Mouse (Mus musculus): ENCODE measurements around the gene Olfr1277. TPM values are rescaled to one million over a fixed set of nuclear protein-coding genes. Genes with fewer than 3 reads are reported as not detected.

Olfr1277 gene
- not detected in 3 replicates for total RNA-seq (2017)

DNA sequence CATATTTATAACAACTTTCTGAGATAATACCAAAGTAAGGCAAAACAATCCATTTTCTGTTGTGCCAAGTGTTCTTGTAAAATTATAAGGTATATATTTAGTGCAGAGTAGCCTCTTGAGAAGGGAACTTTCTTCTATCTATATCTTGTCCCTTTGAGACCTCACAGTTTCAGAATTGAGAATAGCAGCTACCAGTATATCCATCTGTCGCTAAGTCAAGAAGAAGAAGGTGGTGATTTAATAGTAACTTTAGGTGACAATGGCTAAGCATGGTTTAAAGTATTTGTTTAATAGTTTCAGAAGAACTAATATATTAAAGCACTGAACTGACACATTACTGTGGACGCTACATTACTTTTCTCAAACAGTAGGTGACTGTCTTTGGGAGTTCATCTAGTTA is at the start of gene Olfr1277:
Olfr1277 (minus strand) TSS at position 101 of the 400 bp plus-strand sequence.
- no peak for ATAC-seq (replicated peaks; ENCODE audit: insufficient number of reproducible peaks, low FRiP score, low TSS enrichment, poor library complexity, severe bottlenecking)

DNA sequence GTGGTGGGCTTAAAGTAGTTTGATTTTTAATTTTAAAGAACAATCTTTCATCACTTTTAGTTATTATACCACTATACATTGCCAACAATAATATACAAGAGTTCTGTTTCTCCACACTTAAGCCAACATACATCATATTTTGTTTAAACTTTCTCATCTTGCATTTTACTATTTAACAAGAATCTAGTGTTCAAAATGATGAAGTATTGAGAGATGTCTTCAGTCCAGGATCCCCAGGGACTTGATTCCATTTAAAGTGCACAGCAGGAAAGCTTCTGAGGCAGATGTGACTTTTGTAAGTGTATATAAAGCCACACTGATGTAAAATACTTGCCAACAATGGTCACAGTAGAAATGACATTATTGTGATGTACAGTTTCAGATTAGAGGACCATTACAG is 39.8 kb upstream of the Olfr1277 start, which contains the start of gene Olfr1280:
Olfr1280 (plus strand) TSS at position 301 of the 400 bp plus-strand sequence.
- ATAC-seq (replicated peaks; ENCODE audit: insufficient number of reproducible peaks, low FRiP score, low TSS enrichment, poor library complexity, severe bottlenecking) = no peak

DNA sequence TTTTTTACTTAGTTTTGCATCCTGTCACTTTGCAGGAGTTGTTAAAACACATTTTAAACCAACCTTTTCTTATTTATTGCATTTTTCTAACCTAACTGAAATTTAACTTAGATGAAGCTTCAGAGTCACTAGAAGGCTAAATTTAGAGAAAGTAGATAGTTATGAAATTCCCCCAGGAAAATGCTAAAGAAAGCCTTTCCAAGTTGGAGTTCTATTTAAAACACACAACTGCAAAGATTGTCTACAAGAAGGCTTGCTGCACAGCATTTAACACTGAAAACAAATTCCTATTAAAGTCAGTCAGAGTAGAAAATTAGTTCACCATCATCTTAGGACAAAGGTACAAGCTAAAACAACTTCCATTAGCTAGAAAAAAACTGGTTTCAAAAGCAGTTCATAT is 26.5 kb upstream of the Olfr1277 start, which contains the start of gene Olfr1279:
Olfr1279 (plus strand) TSS at position 262 of the 400 bp plus-strand sequence.
- no peak for ATAC-seq (replicated peaks; ENCODE audit: insufficient number of reproducible peaks, low FRiP score, low TSS enrichment, poor library complexity, severe bottlenecking)

DNA sequence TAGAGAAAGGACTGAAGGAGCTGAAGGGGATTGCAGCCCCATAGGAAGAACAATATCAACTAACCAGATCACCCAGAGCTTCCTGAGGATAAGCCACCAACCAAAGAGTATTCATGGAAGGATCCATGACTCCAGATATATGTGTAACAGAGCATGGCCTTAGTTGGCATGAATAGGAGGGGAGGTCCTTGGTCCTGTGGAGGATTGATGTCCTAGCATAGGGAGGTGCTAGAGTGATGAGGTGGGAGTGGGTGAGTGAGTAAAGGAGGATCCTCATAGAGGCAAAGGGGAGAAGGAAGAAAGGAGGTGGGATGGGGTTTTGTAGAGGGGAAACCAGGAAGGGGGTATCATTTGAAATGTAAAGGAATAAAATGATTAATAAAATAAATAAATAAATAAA is 24.6 kb upstream of the Olfr1277 start:
- no peak for ATAC-seq (replicated peaks; ENCODE audit: insufficient number of reproducible peaks, low FRiP score, low TSS enrichment, poor library complexity, severe bottlenecking)

DNA sequence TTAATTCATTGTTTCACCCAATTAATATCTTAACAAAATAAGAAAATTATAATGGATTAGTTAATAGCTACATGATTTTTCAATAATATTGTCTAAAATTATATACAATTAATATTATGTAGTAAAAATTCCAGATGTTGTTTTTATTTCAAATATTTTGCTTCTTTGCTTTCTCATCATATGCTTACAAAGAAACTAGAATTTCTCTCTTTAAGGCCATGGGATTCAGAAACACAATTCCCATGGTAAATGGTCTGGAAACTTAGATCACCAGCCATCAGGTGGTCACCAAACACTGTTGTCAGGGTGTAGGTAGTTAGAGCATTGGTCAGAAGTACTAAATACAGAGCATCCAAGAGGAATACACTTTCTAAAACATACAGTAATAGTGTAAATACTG is 15.9 kb upstream of the Olfr1277 start, which contains the start of gene Olfr1278:
Olfr1278 (plus strand) TSS at position 301 of the 400 bp plus-strand sequence.
- no peak for ATAC-seq (replicated peaks; ENCODE audit: insufficient number of reproducible peaks, low FRiP score, low TSS enrichment, poor library complexity, severe bottlenecking)

DNA sequence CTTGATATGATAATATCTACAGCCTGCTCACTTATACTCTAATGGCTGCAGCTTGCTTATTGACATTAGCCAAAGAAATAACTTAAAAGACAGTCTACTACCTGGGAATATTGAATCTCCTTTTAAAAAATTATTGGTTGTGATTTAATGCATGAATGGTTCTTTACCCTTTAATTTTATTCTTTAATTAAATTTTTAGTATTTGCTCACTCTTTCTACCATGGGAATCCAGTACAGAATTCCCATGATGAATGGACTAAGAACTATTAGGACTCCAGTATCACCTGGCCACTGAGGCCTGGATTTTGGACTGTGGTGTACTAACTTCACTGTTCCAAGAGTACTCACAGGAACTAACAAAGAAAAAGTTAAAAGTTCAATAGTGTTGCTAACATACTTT is 19.7 kb downstream of the Olfr1277 start, which contains the start of gene Olfr1276:
Olfr1276 (plus strand) TSS at position 301 of the 400 bp plus-strand sequence.
- no peak for ATAC-seq (replicated peaks; ENCODE audit: insufficient number of reproducible peaks, low FRiP score, low TSS enrichment, poor library complexity, severe bottlenecking)

DNA sequence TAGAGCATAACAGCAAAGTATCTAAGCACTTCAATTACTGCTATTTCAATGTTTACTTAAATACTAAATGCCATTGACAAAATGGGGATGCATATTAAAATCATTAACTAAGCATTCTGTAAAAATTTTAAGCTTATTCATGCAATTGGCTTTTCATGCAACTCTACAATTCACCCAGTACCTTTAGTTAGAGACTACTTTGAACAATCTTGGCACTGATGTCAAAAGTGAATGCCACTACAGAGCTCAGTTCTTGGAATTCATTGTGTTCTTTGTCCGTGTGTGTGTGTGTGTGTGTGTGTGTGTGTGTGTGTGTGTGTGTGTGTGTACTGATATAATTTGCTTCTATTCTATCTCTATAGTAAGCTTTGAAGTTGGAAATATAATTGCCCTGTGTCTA is 38.7 kb downstream of the Olfr1277 start, which contains the start of gene Olfr1275:
Olfr1275 (minus strand) TSS at position 101 of the 400 bp plus-strand sequence.
- ATAC-seq (replicated peaks; ENCODE audit: insufficient number of reproducible peaks, low FRiP score, low TSS enrichment, poor library complexity, severe bottlenecking) = no peak

DNA sequence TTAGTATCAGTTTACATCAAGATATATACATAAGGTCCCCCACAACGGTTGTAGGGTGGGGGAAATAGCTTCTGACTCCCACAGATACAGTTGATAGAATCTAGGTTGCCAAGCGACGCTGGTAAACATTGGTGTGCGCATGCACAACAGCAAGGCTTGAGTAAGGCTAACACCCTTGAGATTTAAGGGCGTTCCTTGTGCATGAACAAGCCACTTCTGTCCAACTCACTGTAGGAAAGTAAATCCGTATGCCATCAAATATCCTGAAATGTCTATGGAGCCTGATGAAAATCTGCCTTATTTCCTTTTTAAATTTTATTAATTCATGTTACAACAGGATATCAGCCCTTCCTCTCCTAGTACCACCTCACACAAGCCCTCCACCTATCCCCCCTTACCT is 44.4 kb downstream of the Olfr1277 start, which contains the start of gene 4930430A15Rik:
4930430A15Rik (minus strand) TSS at position 101 of the 400 bp plus-strand sequence.
- no peak for ATAC-seq (replicated peaks; ENCODE audit: insufficient number of reproducible peaks, low FRiP score, low TSS enrichment, poor library complexity, severe bottlenecking)

Other genes starting within 250 kb of the Olfr1277 start
- gene Gm13941, start 168.1 kb downstream of the Olfr1277 start, total RNA-seq (2017) = 4.3 TPM in 1 of 3 replicates, not detected in the others
- not detected in 3 replicates for gene Gm15130, start 121.2 kb downstream of the Olfr1277 start, total RNA-seq (2017)
- gene 4930430A15Rik, start 44.5 kb downstream of the Olfr1277 start, total RNA-seq (2017) = not detected in 3 replicates
- not detected in 3 replicates for gene Olfr1275, start 38.8 kb downstream of the Olfr1277 start, total RNA-seq (2017)
- gene Olfr1276, start 19.6 kb downstream of the Olfr1277 start, total RNA-seq (2017) = not detected in 3 replicates
- not detected in 3 replicates for gene Olfr1278, start 16.0 kb upstream of the Olfr1277 start, total RNA-seq (2017)
- not detected in 3 replicates for gene Olfr1279, start 26.5 kb upstream of the Olfr1277 start, total RNA-seq (2017)
- gene Olfr1280, start 39.9 kb upstream of the Olfr1277 start, total RNA-seq (2017) = not detected in 3 replicates
- gene Olfr1281, start 52.4 kb upstream of the Olfr1277 start, total RNA-seq (2017) = not detected in 3 replicates
- not detected in 3 replicates for gene Olfr1282, start 62.0 kb upstream of the Olfr1277 start, total RNA-seq (2017)
- not detected in 3 replicates for gene Olfr1283, start 92.7 kb upstream of the Olfr1277 start, total RNA-seq (2017)
- gene Olfr1284, start 101.4 kb upstream of the Olfr1277 start, total RNA-seq (2017) = not detected in 3 replicates
- gene Olfr1286, start 149.0 kb upstream of the Olfr1277 start, total RNA-seq (2017) = not detected in 3 replicates
- gene Olfr1287, start 175.0 kb upstream of the Olfr1277 start, total RNA-seq (2017) = not detected in 3 replicates
- not detected in 3 replicates for gene Olfr1288, start 200.0 kb upstream of the Olfr1277 start, total RNA-seq (2017)
- not detected in 3 replicates for gene Olfr1289, start 206.7 kb upstream of the Olfr1277 start, total RNA-seq (2017)
- gene Olfr1290, start 219.7 kb upstream of the Olfr1277 start, total RNA-seq (2017) = not detected in 3 replicates
- not detected in 3 replicates for gene Olfr1291-ps1, start 223.1 kb upstream of the Olfr1277 start, total RNA-seq (2017)